Mouse (Mus musculus) C2C12 (cell line): Measurements from ENCODE around the gene Rhbdl2. TPM values are rescaled to one million over a fixed set of nuclear protein-coding genes. Genes with fewer than 3 reads are reported as not detected.
A peak's percentile ranks its signal among the peaks of the same experiment; 100 is the strongest.

Experiments used
- H3K27me3 ChIP-seq: one replicate; pipeline ENCODE4 v1.6.1; 2011; ENCODE audit not compliant: control insufficient read depth, insufficient read depth, insufficient read length
- H3K36me3 ChIP-seq: one replicate; pipeline ENCODE4 v1.6.1; 2011; ENCODE audit not compliant: control insufficient read depth, insufficient read depth
- H3K4me3 ChIP-seq: one replicate; pipeline ENCODE4 v1.5.1; 2011; ENCODE audit warnings: mild to moderate bottlenecking, control low read depth; ENCODE audit not compliant: poor library complexity, insufficient read depth, severe bottlenecking
- H3K79me2 ChIP-seq: one replicate; pipeline ENCODE4 v1.6.1; 2011; ENCODE audit not compliant: control insufficient read depth, insufficient read depth
- H3K79me3 ChIP-seq: one replicate; pipeline ENCODE4 v1.6.1; 2011; ENCODE audit warnings: low read depth, control low read depth
- H3ac ChIP-seq: one replicate; pipeline ENCODE3; 2011; ENCODE audit warnings: low read depth; ENCODE audit not compliant: control insufficient read depth, insufficient read length
- CEBPB ChIP-seq: IDR thresholded peaks from one replicate; pipeline ENCODE4 v1.6.1; 2011; ENCODE audit warnings: low read depth, mild to moderate bottlenecking, control low read depth, moderate library complexity
- CTCF ChIP-seq: IDR thresholded peaks from one replicate; pipeline ENCODE4 v1.5.1; 2011; ENCODE audit not compliant: control insufficient read depth, insufficient read depth, insufficient read length
- FOSL1 ChIP-seq: IDR thresholded peaks from one replicate; pipeline ENCODE4 v1.8.0; 2011; ENCODE audit warnings: mild to moderate bottlenecking, low read length; ENCODE audit not compliant: poor library complexity, insufficient read depth, severe bottlenecking
- MAX ChIP-seq: IDR thresholded peaks from one replicate; pipeline ENCODE4 v1.6.1; 2011; ENCODE audit warnings: mild to moderate bottlenecking, control low read depth
- MYOD1 ChIP-seq: IDR thresholded peaks from one replicate; pipeline ENCODE4 v1.6.1; 2011; ENCODE audit warnings: low read depth; ENCODE audit not compliant: control insufficient read depth, insufficient read length
- MYOG ChIP-seq: IDR thresholded peaks from one replicate; pipeline ENCODE4 v1.6.1; 2011; ENCODE audit not compliant: control insufficient read depth, insufficient read length; ENCODE audit errors: extremely low read depth
- USF1 ChIP-seq: IDR thresholded peaks from one replicate; pipeline ENCODE4 v1.6.1; 2011; ENCODE audit warnings: low read depth, mild to moderate bottlenecking, control low read depth, moderate library complexity
- polyA plus RNA-seq: library from polyadenylated mRNA; unstranded; fragments of >200 nt; fragmentation: generic; extraction: Trizol; gene quantifications from one replicate; pipeline ENCODE4 v1.2.1, GENCODE M21; 2012; ENCODE audit warnings: missing spikeins

Gene Rhbdl2
- polyA plus RNA-seq, 1 experiment = 0.14 TPM

DNA sequence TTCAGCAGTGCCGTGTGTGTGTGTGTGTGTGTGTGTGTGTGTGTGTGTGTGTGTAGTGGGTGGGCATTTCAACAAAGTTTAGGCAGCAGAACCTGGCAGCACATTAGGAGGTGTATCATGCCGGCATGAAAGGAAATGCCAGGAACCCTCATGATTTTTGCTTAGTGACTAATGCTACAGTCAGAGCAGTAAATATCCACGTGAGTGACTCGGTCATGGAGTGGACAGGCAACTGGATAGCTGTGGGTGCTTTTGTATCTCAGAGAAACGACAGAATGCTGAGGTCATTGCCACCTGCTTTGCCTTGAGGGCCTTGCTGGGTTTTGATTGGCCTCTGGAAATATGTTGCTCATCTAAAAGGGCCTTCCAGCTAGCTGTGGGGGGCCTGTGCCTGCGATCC is 16.0 kb downstream of the Rhbdl2 start:
- H3K79me3 ChIP-seq = no peaks in the 10 kb centered on the region
- TF ChIP-seq CEBPB (no peak), USF1 (peak; percentile 10), FOSL1 (peak; percentile 94), MYOD1 (peak; percentile 90), MYOG (no peak), MAX (peak; percentile 83), CTCF (no peak)
- no peak overlapping the region for H3ac ChIP-seq
- no peak overlapping the region for H3K4me3 ChIP-seq
- no peaks in the 10 kb centered on the region for H3K36me3 ChIP-seq
- no peaks in the 10 kb centered on the region for H3K79me2 ChIP-seq
- H3K27me3 ChIP-seq = no peaks in the 10 kb centered on the region

DNA sequence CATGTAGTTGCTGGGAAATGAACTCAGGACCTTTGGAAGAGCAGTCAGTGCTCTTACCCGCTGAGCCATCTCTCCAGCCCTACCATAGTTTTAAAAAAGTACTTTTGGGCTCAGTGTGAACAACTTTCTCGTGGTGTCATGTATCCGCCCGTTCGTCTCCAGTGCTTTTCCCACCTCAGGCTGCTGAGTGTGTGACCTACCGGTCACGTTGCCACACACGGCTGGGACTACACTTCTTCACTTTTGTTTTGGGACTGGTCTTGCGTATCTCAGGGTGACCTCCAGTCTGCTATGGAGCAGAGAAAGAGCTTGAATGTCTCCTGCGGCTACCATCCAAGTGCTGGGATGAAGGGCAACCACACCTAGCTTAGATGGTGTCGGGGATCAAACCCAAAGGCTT is 20.6 kb downstream of the Rhbdl2 start:
- H3K27me3 ChIP-seq = no peaks in the 10 kb centered on the region
- H3ac ChIP-seq = no peak overlapping the region
- TF ChIP-seq MAX (no peak), MYOD1 (no peak), CEBPB (no peak), FOSL1 (no peak), MYOG (no peak), CTCF (no peak), USF1 (no peak)
- no peaks in the 10 kb centered on the region for H3K79me3 ChIP-seq
- no peaks in the 10 kb centered on the region for H3K36me3 ChIP-seq
- H3K4me3 ChIP-seq = no peak overlapping the region
- no peaks in the 10 kb centered on the region for H3K79me2 ChIP-seq

DNA sequence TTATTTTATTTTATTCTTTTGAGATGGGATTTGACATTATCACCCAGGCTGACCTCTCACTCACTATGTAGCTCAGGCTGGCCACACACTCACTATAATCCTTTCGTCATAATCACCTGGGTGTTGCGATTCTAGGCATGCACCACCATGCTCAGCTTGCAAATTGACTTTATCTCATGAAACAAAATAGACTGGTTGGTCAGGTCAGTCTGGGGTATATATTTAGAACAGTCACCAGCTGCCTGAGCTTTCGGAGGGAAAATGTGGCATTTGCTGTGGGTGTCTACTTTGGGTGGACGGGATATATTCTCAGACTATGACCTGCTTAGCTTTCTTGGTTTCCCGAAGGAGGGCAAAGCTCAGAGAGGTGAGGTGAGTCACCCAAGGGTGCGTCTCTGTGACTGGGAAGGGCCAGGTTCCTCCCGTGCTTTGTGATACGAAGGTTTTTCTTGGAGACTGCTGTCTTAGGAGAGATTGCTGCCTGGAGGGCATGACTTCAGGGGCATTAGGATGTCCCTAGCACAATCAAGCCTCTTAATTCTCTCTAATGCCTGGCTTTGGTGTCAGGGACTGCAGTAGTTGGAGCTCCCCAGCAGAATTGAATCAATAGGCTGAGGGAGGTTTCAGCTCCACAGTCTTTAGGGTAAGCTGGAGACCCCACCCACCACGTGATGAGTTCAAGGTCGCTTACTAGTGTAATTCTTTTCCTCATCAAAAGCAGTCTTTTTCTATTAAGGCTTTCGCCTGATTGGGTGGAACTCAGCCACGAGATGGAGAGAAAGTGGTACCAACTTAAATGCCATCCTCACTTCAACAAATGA is 23.0 kb downstream of the Rhbdl2 start:
- H3K27me3 ChIP-seq = no peaks in the 10 kb centered on the region
- no peak overlapping the region for H3ac ChIP-seq
- TF ChIP-seq MYOD1 = no peak
- TF ChIP-seq CEBPB = no peak
- TF ChIP-seq FOSL1 = no peak
- TF ChIP-seq MAX = no peak
- no peak for TF ChIP-seq USF1
- TF ChIP-seq MYOG = no peak
- TF ChIP-seq CTCF = no peak
- no peaks in the 10 kb centered on the region for H3K36me3 ChIP-seq
- H3K4me3 ChIP-seq = no peak overlapping the region
- no peaks in the 10 kb centered on the region for H3K79me2 ChIP-seq
- H3K79me3 ChIP-seq = no peaks in the 10 kb centered on the region

DNA sequence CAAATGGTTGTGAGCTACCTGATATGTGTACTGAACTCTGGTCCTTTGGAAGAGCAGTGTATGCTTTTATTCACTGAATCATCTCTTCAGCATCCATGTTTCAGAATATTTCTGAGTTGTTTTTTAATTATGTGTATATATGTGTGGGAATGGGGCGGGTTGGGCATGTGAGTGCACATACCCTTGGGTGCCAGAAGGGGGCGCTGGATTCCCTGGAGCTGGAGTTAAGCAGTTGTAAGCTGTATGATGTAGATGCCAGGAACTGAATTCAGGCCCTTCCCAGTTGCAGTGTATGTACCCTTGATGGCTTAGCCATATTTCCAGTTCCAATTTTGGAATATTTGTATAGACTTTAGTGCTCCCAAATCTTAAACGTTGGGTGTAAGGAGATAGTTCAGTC is 24.9 kb downstream of the Rhbdl2 start:
- no peak overlapping the region for H3K4me3 ChIP-seq
- no peaks in the 10 kb centered on the region for H3K27me3 ChIP-seq
- no peaks in the 10 kb centered on the region for H3K79me2 ChIP-seq
- H3ac ChIP-seq = no peak overlapping the region
- H3K79me3 ChIP-seq = no peaks in the 10 kb centered on the region
- no peak for TF ChIP-seq MYOD1
- no peak for TF ChIP-seq MYOG
- TF ChIP-seq FOSL1 = no peak
- no peak for TF ChIP-seq CEBPB
- no peak for TF ChIP-seq USF1
- TF ChIP-seq CTCF = no peak
- no peak for TF ChIP-seq MAX
- no peaks in the 10 kb centered on the region for H3K36me3 ChIP-seq

DNA sequence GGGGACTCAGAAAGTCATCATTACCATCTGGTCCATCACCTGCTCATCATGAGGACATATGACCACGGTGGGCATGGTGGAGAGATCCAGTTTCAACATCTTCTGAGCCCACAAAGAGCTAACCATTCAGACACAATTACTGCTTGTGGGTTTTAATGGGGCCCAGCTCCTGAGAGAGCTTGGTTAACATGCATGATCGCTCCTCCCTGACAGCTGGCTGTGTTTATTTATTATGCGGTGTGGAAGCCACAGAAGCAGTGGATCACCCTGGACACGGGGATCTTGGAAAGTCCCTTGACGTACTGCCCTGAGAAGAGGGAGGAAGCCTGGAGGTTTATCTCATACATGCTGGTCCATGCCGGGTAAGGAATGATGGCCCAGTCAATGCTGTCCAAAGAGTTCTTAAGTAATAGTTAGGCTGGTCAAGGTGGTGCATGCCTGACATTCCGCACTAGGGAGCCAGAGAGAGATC is 26.4 kb downstream of the Rhbdl2 start:
- Histone ChIP-seq H3K79me2 (no peaks in the 10 kb centered on the region), H3K27me3 (no peaks in the 10 kb centered on the region), H3ac (no peak overlapping the region), H3K4me3 (no peak overlapping the region), H3K36me3 (no peaks in the 10 kb centered on the region), H3K79me3 (no peaks in the 10 kb centered on the region)
- TF ChIP-seq MYOD1 (peak; percentile 80), MAX (peak; percentile 69), USF1 (peak; percentile 60), CTCF (no peak), FOSL1 (no peak), CEBPB (peak; percentile 43), MYOG (no peak)
